22 mouse cellular contexts compared by ENCODE assay signal in the genomic region with DNA sequence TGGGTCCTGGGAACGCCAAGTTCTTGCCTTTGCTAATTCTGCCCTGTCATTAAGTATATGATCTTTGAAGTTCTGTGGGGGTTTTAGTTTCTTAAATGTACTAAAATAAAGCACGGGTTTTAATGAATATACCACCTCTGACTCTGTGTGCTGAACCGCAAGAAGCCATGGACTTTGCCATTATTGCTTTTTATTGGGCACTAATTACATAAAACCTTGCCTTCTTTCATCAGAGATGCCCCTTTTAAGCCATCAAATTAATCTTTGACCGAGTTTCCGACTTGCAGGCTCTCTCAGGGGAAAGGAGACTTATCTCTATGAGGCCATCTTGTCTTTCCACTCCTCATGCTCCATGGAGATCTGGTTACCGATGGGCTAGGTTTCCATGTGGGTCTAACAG. TPM values are rescaled to one million over a fixed set of nuclear protein-coding genes. Genes with fewer than 3 reads are reported as not detected.
"Had no signal": no experiment of that assay in that cellular context is flagged by ENCODE, and none has a peak within 500 bp of the region (broad histone marks: within the 10 kb centered on the region; RNA-seq: fewer than 3 reads in every experiment).

No protein-coding gene starts in this region.

- H3K4me3 ChIP-seq: midbrain, embryonic 10.5 days; midbrain, embryonic 12.5 days; myocyte; neural tube, embryonic 13.5 days; neural tube, embryonic 15.5 days; stomach, embryonic 15.5 days had no signal

- H3K27ac ChIP-seq: midbrain, embryonic 10.5 days; midbrain, embryonic 12.5 days; neural tube, embryonic 13.5 days; neural tube, embryonic 15.5 days; stomach, embryonic 15.5 days; stomach, postnatal 0 days had no signal

- H3K9ac ChIP-seq: lung, embryonic 14.5 days; midbrain, embryonic 12.5 days; neural tube, embryonic 13.5 days; neural tube, embryonic 15.5 days; stomach, embryonic 15.5 days had no signal

- DNase-seq: lung, adult 18-20 months; lung, embryonic 14.5 days; lung, postnatal 10 days; lung, postnatal 4 days; midbrain, embryonic 14.5 days; retina, postnatal 1 day; right cerebral cortex, adult 18-20 months; right cerebral cortex, postnatal 25 days; right cerebral cortex, postnatal 4 days; thymus, adult 2 months; thymus, postnatal 25 days had no signal

- H3K9me3 ChIP-seq: midbrain, embryonic 10.5 days; midbrain, embryonic 12.5 days; neural tube, embryonic 13.5 days; neural tube, embryonic 15.5 days; stomach, embryonic 15.5 days had no signal

- H3K27me3 ChIP-seq: midbrain, embryonic 12.5 days; neural tube, embryonic 13.5 days; neural tube, embryonic 15.5 days; stomach, embryonic 15.5 days had no signal

- ATAC-seq: midbrain, embryonic 16.5 days had no signal

- H3K4me1 ChIP-seq: midbrain, embryonic 10.5 days; midbrain, embryonic 12.5 days; neural tube, embryonic 13.5 days; neural tube, embryonic 15.5 days; stomach, embryonic 15.5 days had no signal

- H3K36me3 ChIP-seq: midbrain, embryonic 10.5 days; midbrain, embryonic 12.5 days; neural tube, embryonic 13.5 days; neural tube, embryonic 15.5 days; stomach, embryonic 15.5 days had no signal

- H3K4me2 ChIP-seq: lung, embryonic 14.5 days; midbrain, embryonic 12.5 days; neural tube, embryonic 13.5 days; neural tube, embryonic 15.5 days; stomach, embryonic 15.5 days had no signal

RNA-seq across cellular contexts. Expression of a gene that starts 20.8 kb away (rescaled TPM):
- total RNA-seq: megakaryocyte, adult 5-6 weeks; megakaryocyte-erythroid progenitor cell, adult 5-6 weeks had no signal
- polyA plus RNA-seq: midbrain, embryonic 12.5 days; midbrain, embryonic 14.5 days; midbrain, embryonic 16.5 days; myocyte; neural tube, embryonic 11.5 days; neural tube, embryonic 13.5 days; neural tube, embryonic 15.5 days had no signal
